ENCODE assay signal across 9 mouse cellular contexts in genomic region chr14:54228933-54229713, GRCm38 (mm10). TPM values are rescaled to one million over a fixed set of nuclear protein-coding genes. Genes with fewer than 3 reads are reported as not detected.
DNase-seq lines count a peak whose midpoint lies in the region; ATAC-seq and TF ChIP-seq lines count a peak whose summit lies in the region.
"Had no signal": no experiment of that assay in that cellular context is flagged by ENCODE, and none has a peak within 500 bp of the region (broad histone marks: within the 10 kb centered on the region; RNA-seq: fewer than 3 reads in every experiment).

No protein-coding gene starts in this region.

- no peaks in the 10 kb centered on the region for H3K27me3 ChIP-seq in heart, postnatal 0 days (ENCODE audit: control insufficient read depth, insufficient read depth, low read length)
- no peaks in the 10 kb centered on the region for H3K27me3 ChIP-seq in hindbrain, embryonic 16.5 days (replicated peaks; ENCODE audit: control insufficient read depth, insufficient read depth, low read length)

- H3K4me2 ChIP-seq in heart, postnatal 0 days (ENCODE audit: low read depth, low read length): peak overlapping the region; percentile 16; the same call in 1 of the 2 replicates
- peak overlapping the region; percentile 61 for H3K4me2 ChIP-seq in hindbrain, embryonic 16.5 days (ENCODE audit: low read length)

- TF ChIP-seq CTCF in heart, postnatal 0 days (IDR thresholded peaks at IDR 0.05; ENCODE audit: low read depth): no peak
- TF ChIP-seq CTCF in cortical plate, adult 2 months (IDR thresholded peaks at IDR 0.05; ENCODE audit: extremely low read depth, insufficient read depth, low read length): no peak

- H3K4me1 ChIP-seq in heart, postnatal 0 days (ENCODE audit: control insufficient read depth, insufficient read depth): peaks cover 31% of the 10 kb centered on the region
- no peaks in the 10 kb centered on the region for H3K4me1 ChIP-seq in cortical plate, adult 2 months (ENCODE audit: control insufficient read depth, insufficient read depth, low read length)
- peaks cover 21% of the 10 kb centered on the region for H3K4me1 ChIP-seq in hindbrain, embryonic 16.5 days (ENCODE audit: control insufficient read depth, insufficient read depth, low read depth, low read length)

- no peak for DNase-seq in heart, postnatal 0 days (ENCODE audit: low spot score)
- no peak for DNase-seq in heart, postnatal 36 days
- peak; percentile 40 for DNase-seq in neural tube, embryonic 10.5 days (ENCODE audit: extremely low spot score, low spot score)
- DNase-seq in adrenal gland, adult 18-20 months (ENCODE audit: low spot score in 2 of 2): no peak
- DNase-seq in urinary bladder, postnatal 4 days (ENCODE audit: low spot score in 2 of 2): no peak
- DNase-seq in layer of hippocampus, adult 8-10 months (ENCODE audit: low spot score in 2 of 2): no peak

- peak overlapping the region; percentile 28; the same call in 1 of the 2 replicates for H3K9ac ChIP-seq in heart, postnatal 0 days (replicated peaks; ENCODE audit: low read depth, low read length)
- H3K9ac ChIP-seq in hindbrain, embryonic 16.5 days (ENCODE audit: low read depth, low read length): peak overlapping the region; percentile 64

- H3K9me3 ChIP-seq in heart, postnatal 0 days (replicated peaks; ENCODE audit: control insufficient read depth, low read length): no peaks in the 10 kb centered on the region
- H3K9me3 ChIP-seq in hindbrain, embryonic 16.5 days (ENCODE audit: control insufficient read depth, low read length): no peaks in the 10 kb centered on the region

- H3K4me3 ChIP-seq in heart, postnatal 0 days (ENCODE audit: low read depth, low read length): no peak overlapping the region
- H3K4me3 ChIP-seq in cortical plate, adult 2 months (ENCODE audit: insufficient read depth, low read length): peak overlapping the region; percentile 26
- H3K4me3 ChIP-seq in hindbrain, embryonic 16.5 days (ENCODE audit: low read length): peak overlapping the region; percentile 30

- H3K36me3 ChIP-seq in heart, postnatal 0 days (replicated peaks; ENCODE audit: control insufficient read depth, insufficient read depth, low read length): no peaks in the 10 kb centered on the region
- H3K36me3 ChIP-seq in hindbrain, embryonic 16.5 days (ENCODE audit: control insufficient read depth, insufficient read depth, low read length): no peaks in the 10 kb centered on the region

- TF ChIP-seq POLR2A in cortical plate, adult 2 months (IDR thresholded peaks at IDR 0.05; ENCODE audit: extremely low read depth, insufficient read depth, low read length): no peak

- TF ChIP-seq EP300 in heart, postnatal 0 days (IDR thresholded peaks at IDR 0.05; ENCODE audit: low read depth): no peak

- ATAC-seq in heart, postnatal 0 days (ENCODE audit: insufficient read depth, low read depth): no peak
- peak; percentile 46; the same call in 1 of the 2 replicates for ATAC-seq in hindbrain, embryonic 16.5 days

- H3K27ac ChIP-seq in heart, postnatal 0 days (ENCODE audit: low read depth): peak overlapping the region; percentile 18; the same call in 1 of the 2 replicates
- no peak overlapping the region for H3K27ac ChIP-seq in cortical plate, adult 2 months (ENCODE audit: insufficient read depth, low read length)
- H3K27ac ChIP-seq in hindbrain, embryonic 16.5 days (ENCODE audit: low read depth, low read length): peak overlapping the region; percentile 74

- WGBS in heart, postnatal 0 days: 25% methylated on average over 25 of the region's 25 CpGs
- WGBS in hindbrain, embryonic 16.5 days: 7% methylated on average over 24 of the region's 25 CpGs

- intact Hi-C loops in heart, postnatal 36 days (cut with DNase I): loop anchor here (1.0 to 5.0 kb wide), 5 partner anchors 184 to 413 kb away; partner anchors contain the start of genes Cdh24 and Gm17606

RNA-seq across cellular contexts. Expression of gene Dad1, which starts 24.8 kb away (rescaled TPM):
- total RNA-seq in heart, postnatal 0 days (2014; rRNA removed; ENCODE audit: low replicate concordance): 267 and 313 TPM in 2 replicates
- 389 and 395 TPM in 2 replicates for polyA plus RNA-seq in heart, postnatal 0 days (2015; fragmentation: Nextera tagmentation; extraction: Ambion mirVana)
- total RNA-seq in heart, postnatal 36 days (2021): 100 to 1,000 TPM in 1 of 2 experiments, 10 to 100 TPM in 1; 96.6 to 101 TPM
- 227 and 267 TPM in 2 replicates for polyA plus RNA-seq in cortical plate, adult 2 months (2012; rRNA removed)
- 391 and 409 TPM in 2 replicates for polyA plus RNA-seq in hindbrain, embryonic 16.5 days (2015; fragmentation: Nextera tagmentation; extraction: Ambion mirVana)
- total RNA-seq in adrenal gland, adult 18-20 months (2021): 100 to 1,000 TPM; 381 to 382 TPM
- 100 to 1,000 TPM; 107 to 132 (median 119) TPM for total RNA-seq in layer of hippocampus, adult 8-10 months (2022)

RNA-seq across cellular contexts. Expression of gene Abhd4, which starts 24.9 kb away (rescaled TPM):
- total RNA-seq in heart, postnatal 0 days (2014; rRNA removed; ENCODE audit: low replicate concordance): 192 and 229 TPM in 2 replicates
- 99.9 and 103 TPM in 2 replicates for polyA plus RNA-seq in heart, postnatal 0 days (2015; fragmentation: Nextera tagmentation; extraction: Ambion mirVana)
- 10 to 100 TPM; 52.2 to 59.7 TPM for total RNA-seq in heart, postnatal 36 days (2021)
- polyA plus RNA-seq in cortical plate, adult 2 months (2012; rRNA removed): 47.8 and 55.7 TPM in 2 replicates
- polyA plus RNA-seq in hindbrain, embryonic 16.5 days (2015; fragmentation: Nextera tagmentation; extraction: Ambion mirVana): 70.3 and 75.2 TPM in 2 replicates
- 100 to 1,000 TPM; 463 to 735 TPM for total RNA-seq in adrenal gland, adult 18-20 months (2021)
- 10 to 100 TPM; 51.6 to 78.9 (median 60.2) TPM for total RNA-seq in layer of hippocampus, adult 8-10 months (2022)

RNA-seq across cellular contexts. Expression of gene Olfr49, which starts 55.6 kb away (rescaled TPM):
- not detected in 2 replicates for total RNA-seq in heart, postnatal 0 days (2014; rRNA removed; ENCODE audit: low replicate concordance)
- not detected in 2 replicates for polyA plus RNA-seq in heart, postnatal 0 days (2015; fragmentation: Nextera tagmentation; extraction: Ambion mirVana)
- total RNA-seq in heart, postnatal 36 days (2021): not detected
- not detected in 2 replicates for polyA plus RNA-seq in cortical plate, adult 2 months (2012; rRNA removed)
- not detected in 2 replicates for polyA plus RNA-seq in hindbrain, embryonic 16.5 days (2015; fragmentation: Nextera tagmentation; extraction: Ambion mirVana)
- total RNA-seq in adrenal gland, adult 18-20 months (2021): under 1 TPM in 1 of 2 experiments, not detected in 1; 0.07 TPM
- total RNA-seq in layer of hippocampus, adult 8-10 months (2022): not detected
- total RNA-seq: left cerebral cortex, postnatal 25 days had no signal
